Mouse (Mus musculus) brown adipose tissue, adult 24 weeks (tissue): Measurements from ENCODE around the gene Neurl2. TPM values are rescaled to one million over a fixed set of nuclear protein-coding genes. Genes with fewer than 3 reads are reported as not detected.
"Not testable (repeated sequence)": the region's sequence is repeated elsewhere in the genome, so short reads cannot be mapped to it uniquely, and the experiment has no call there.

ENCODE experiments used
- H3K27ac ChIP-seq: fragments of 200-500 bp; replicated peaks from 2 replicates; pipeline ENCODE4 v1.5.1; 2012; ENCODE audit warnings: low read depth, mild to moderate bottlenecking, low read length
- H3K4me1 ChIP-seq: fragments of 200-500 bp; 2 replicates; pipeline ENCODE4 v1.6.1; 2012; ENCODE audit warnings: low read length, mixed read lengths; ENCODE audit not compliant: control insufficient read depth, insufficient read depth, insufficient read length
- H3K4me3 ChIP-seq: fragments of 200-500 bp; 2 replicates; pipeline ENCODE4 v1.5.1; 2012; ENCODE audit warnings: low read depth, mild to moderate bottlenecking, low read length, moderate library complexity; ENCODE audit not compliant: insufficient read depth
- polyA plus RNA-seq: library from polyadenylated mRNA; stranded (reverse); fragments of >200 nt; gene quantifications from 2 replicates; pipeline ENCODE4 v1.2.4, GENCODE M21; 2012; ENCODE audit not compliant: missing spikeins, insufficient read depth, insufficient read length

Neurl2 gene
- polyA plus RNA-seq, 1 experiment, result 4.1 TPM

- Histone ChIP-seq H3K4me1 (no peaks in the 10 kb centered on the region), H3K4me3 (no peak overlapping the region), H3K27ac (no peak overlapping the region)
Observed at GRCm38 (mm10) chr2:164813557-164813956, 19.7 kb downstream of the Neurl2 start.

- peaks cover 4% of the 10 kb centered on the region for H3K4me1 ChIP-seq
- H3K4me3 ChIP-seq, result peak overlapping the region; percentile 29
- peak overlapping the region; percentile 23 for H3K27ac ChIP-seq
Observed at GRCm38 (mm10) chr2:164806614-164807013, 26.6 kb downstream of the Neurl2 start.

- peak overlapping the region; percentile 84 for H3K4me3 ChIP-seq
Observed at GRCm38 (mm10) chr2:164805332-164805718, 27.9 kb downstream of the Neurl2 start.

GRCm38 (mm10) chr2:164804533-164805331 lies 28.5 kb downstream of the Neurl2 start, which contains the start of the genes Acot8 and Zswim3:
Gene Acot8 (minus strand): TSS chr2:164804882.
Gene Zswim3 (plus strand): TSS chr2:164805098.
- peak within 1 kb of the TSS; percentile 75 for H3K27ac ChIP-seq
- H3K4me1 ChIP-seq, result peaks cover 4% of the 10 kb centered on the region
- peak within 1 kb of the TSS; percentile 84 for H3K4me3 ChIP-seq

More at GRCm38 (mm10) chr2:164805332-164805718, 27.9 kb downstream of the Neurl2 start:
- Histone ChIP-seq H3K27ac (peak overlapping the region; percentile 75), H3K4me1 (peaks cover 4% of the 10 kb centered on the region)

GRCm38 (mm10) chr2:164803921-164804313 lies 29.3 kb downstream of the Neurl2 start:
- Histone ChIP-seq H3K4me3 (peak overlapping the region; percentile 84), H3K4me1 (peaks cover 4% of the 10 kb centered on the region), H3K27ac (no peak overlapping the region)

GRCm38 (mm10) chr2:164803201-164803920 lies 29.9 kb downstream of the Neurl2 start:
- Histone ChIP-seq H3K27ac (no peak overlapping the region), H3K4me3 (peak overlapping the region; percentile 28), H3K4me1 (peaks cover 4% of the 10 kb centered on the region)

- peaks cover 4% of the 10 kb centered on the region for H3K4me1 ChIP-seq
- H3K4me3 ChIP-seq, result no peak overlapping the region
- H3K27ac ChIP-seq, result no peak overlapping the region
Observed at GRCm38 (mm10) chr2:164800252-164801004, 32.8 kb downstream of the Neurl2 start.

- not testable (repeated sequence) for H3K27ac ChIP-seq, H3K4me1 ChIP-seq, H3K4me3 ChIP-seq
Observed at GRCm38 (mm10) chr2:164798554-164798953, 34.7 kb downstream of the Neurl2 start.

- H3K4me1 ChIP-seq, result peaks cover 5% of the 10 kb centered on the region
- no peak overlapping the region for H3K4me3 ChIP-seq
- H3K27ac ChIP-seq, result no peak overlapping the region
Observed at GRCm38 (mm10) chr2:164795868-164796267, 37.4 kb downstream of the Neurl2 start.

GRCm38 (mm10) chr2:164794293-164794692 lies 39.0 kb downstream of the Neurl2 start:
- no peak overlapping the region for H3K4me3 ChIP-seq
- peaks cover 5% of the 10 kb centered on the region for H3K4me1 ChIP-seq
- H3K27ac ChIP-seq, result no peak overlapping the region

- peaks cover 5% of the 10 kb centered on the region for H3K4me1 ChIP-seq
- H3K27ac ChIP-seq, result no peak overlapping the region
- no peak overlapping the region for H3K4me3 ChIP-seq
Observed at GRCm38 (mm10) chr2:164793772-164794171, 39.5 kb downstream of the Neurl2 start.

GRCm38 (mm10) chr2:164793236-164793635 lies 40.0 kb downstream of the Neurl2 start:
- H3K4me1 ChIP-seq, result peaks cover 5% of the 10 kb centered on the region
- H3K4me3 ChIP-seq, result no peak overlapping the region
- H3K27ac ChIP-seq, result peak overlapping the region; percentile 4; the same call in 1 of the 2 replicates

GRCm38 (mm10) chr2:164792400-164793190 lies 40.7 kb downstream of the Neurl2 start:
- Histone ChIP-seq H3K4me1 (peaks cover 8% of the 10 kb centered on the region), H3K4me3 (no peak overlapping the region), H3K27ac (no peak overlapping the region)

- Histone ChIP-seq H3K4me3 (no peak overlapping the region), H3K27ac (no peak overlapping the region)
Observed at GRCm38 (mm10) chr2:164791841-164792261, 41.4 kb downstream of the Neurl2 start.

More at GRCm38 (mm10) chr2:164791841-164792261, 41.4 kb downstream of the Neurl2 start:
- peaks cover 12% of the 10 kb centered on the region for H3K4me1 ChIP-seq
